Mouse (Mus musculus) cerebellum, postnatal 14 days (tissue): ENCODE measurements around the gene Dicer1.
A peak's percentile ranks its signal among the peaks of the same experiment; 100 is the strongest.

Experiments
- DNase-seq, 2 experiments: peaks; one replicate each; pipeline ENCODE4 v3.0.0; 2021; ENCODE audit warnings: mixed read lengths in 2 of 2

The Dicer1 gene

GRCm38 (mm10) chr12:104676535-104677370, 75.0 kb downstream of the Dicer1 start:
- DNase-seq, result no peak

GRCm38 (mm10) chr12:104672976-104673375, 78.8 kb downstream of the Dicer1 start:
- DNase-seq, result no peak

- peak in 1 of 2 experiments; percentile 27 for DNase-seq
These were observed 79.3 kb downstream of the Dicer1 start for GRCm38 (mm10) chr12:104672406-104672805.

- DNase-seq, result no peak
These were observed 83.9 kb downstream of the Dicer1 start for GRCm38 (mm10) chr12:104667846-104668245.

- DNase-seq, result no peak
These were observed 85.8 kb downstream of the Dicer1 start for GRCm38 (mm10) chr12:104665951-104666350.

- no peak for DNase-seq
These were observed 86.2 kb downstream of the Dicer1 start for GRCm38 (mm10) chr12:104665521-104665920.

- DNase-seq, result no peak
These were observed 95.6 kb downstream of the Dicer1 start for GRCm38 (mm10) chr12:104656146-104656545.

GRCm38 (mm10) chr12:104655006-104655405, 96.7 kb downstream of the Dicer1 start:
- peak; percentile 26 to 39 for DNase-seq

- DNase-seq, result no peak
These were observed 99.7 kb downstream of the Dicer1 start for GRCm38 (mm10) chr12:104652021-104652420.

- DNase-seq, result no peak
These were observed 100.5 kb downstream of the Dicer1 start for GRCm38 (mm10) chr12:104651269-104651668.

- DNase-seq, result peak; percentile 15 to 22
These were observed 101.1 kb downstream of the Dicer1 start for GRCm38 (mm10) chr12:104650510-104651260.

- no peak for DNase-seq
These were observed 103.4 kb downstream of the Dicer1 start for GRCm38 (mm10) chr12:104648366-104648765.

- DNase-seq, result peak; percentile 53 to 56
These were observed 109.4 kb downstream of the Dicer1 start for GRCm38 (mm10) chr12:104642337-104642736.

- no peak for DNase-seq
These were observed 110.8 kb downstream of the Dicer1 start for GRCm38 (mm10) chr12:104640934-104641333.

GRCm38 (mm10) chr12:104638156-104638555, 113.6 kb downstream of the Dicer1 start:
- no peak for DNase-seq
